Comparison of ENCODE assay signal across 23 mouse cellular contexts in genomic region chr7:98775031-98775430, GRCm38 (mm10). TPM values are rescaled to one million over a fixed set of nuclear protein-coding genes. Genes with fewer than 3 reads are reported as not detected.
DNase-seq lines count a peak whose midpoint lies in the region; ATAC-seq and TF ChIP-seq lines count a peak whose summit lies in the region.
"Had no signal": no experiment of that assay in that cellular context is flagged by ENCODE, and none has a peak within 500 bp of the region (broad histone marks: within the 10 kb centered on the region; RNA-seq: fewer than 3 reads in every experiment).

No protein-coding gene starts in this region.

- DNase-seq in lung, postnatal 14 days, result no peak
- peak; percentile 71 for DNase-seq in lung, postnatal 0 days (ENCODE audit: low spot score)
- peak; percentile 61 for DNase-seq in lung, postnatal 36 days
- no peak for DNase-seq in urinary bladder, adult 18-20 months (ENCODE audit: low spot score in 2 of 2)
- DNase-seq: adrenal gland, postnatal 10 days; adrenal gland, postnatal 36 days; cerebellum, adult 18-20 months; cerebellum, adult 9-10 months; cerebellum, postnatal 14 days; gastrocnemius, postnatal 10 days; gastrocnemius, postnatal 36 days; heart, adult 2 months had no signal

- H3K4me2 ChIP-seq in lung, embryonic 15.5 days, result no peak overlapping the region
- H3K4me2 ChIP-seq in lung, postnatal 0 days (replicated peaks; ENCODE audit: low read depth, low read length), result no peak overlapping the region
- no peak overlapping the region for H3K4me2 ChIP-seq in heart, embryonic 11.5 days
- H3K4me2 ChIP-seq: forebrain, embryonic 13.5 days; hindbrain, embryonic 13.5 days had no signal

- H3K4me3 ChIP-seq in lung, embryonic 15.5 days, result no peak overlapping the region
- H3K4me3 ChIP-seq in lung, postnatal 0 days (ENCODE audit: low read depth, low read length), result no peak overlapping the region
- no peak overlapping the region for H3K4me3 ChIP-seq in heart, embryonic 11.5 days (ENCODE audit: low read depth, low read length)
- H3K4me3 ChIP-seq: forebrain, embryonic 10.5 days; forebrain, embryonic 13.5 days; heart, adult 2 months; heart, embryonic 10.5 days; hindbrain, embryonic 10.5 days; hindbrain, embryonic 13.5 days had no signal

- TF ChIP-seq CTCF in lung, postnatal 0 days (IDR thresholded peaks at IDR 0.05), result no peak

- 42% methylated on average over 8 of the region's 8 CpGs for WGBS in lung, embryonic 15.5 days
- WGBS in lung, postnatal 0 days, result 40% methylated on average over 8 of the region's 8 CpGs
- WGBS in heart, embryonic 11.5 days (ENCODE audit: insufficient replicate concordance), result 48% methylated on average over 8 of the region's 8 CpGs

- H3K27ac ChIP-seq in lung, embryonic 15.5 days, result peak overlapping the region; percentile 62
- no peak overlapping the region for H3K27ac ChIP-seq in lung, postnatal 0 days (ENCODE audit: low read length)
- no peak overlapping the region for H3K27ac ChIP-seq in heart, embryonic 11.5 days (ENCODE audit: low read depth, low read length)
- H3K27ac ChIP-seq: forebrain, embryonic 10.5 days; forebrain, embryonic 13.5 days; heart, adult 2 months; heart, embryonic 10.5 days; hindbrain, embryonic 10.5 days; hindbrain, embryonic 13.5 days had no signal

- no peak overlapping the region for H3K9ac ChIP-seq in lung, embryonic 15.5 days
- H3K9ac ChIP-seq in lung, postnatal 0 days (replicated peaks; ENCODE audit: low read depth), result no peak overlapping the region
- H3K9ac ChIP-seq in heart, embryonic 11.5 days (ENCODE audit: low read depth, low read length), result no peak overlapping the region
- H3K9ac ChIP-seq: forebrain, embryonic 13.5 days; hindbrain, embryonic 13.5 days had no signal

- ATAC-seq in lung, embryonic 15.5 days (ENCODE audit: borderline replicate concordance, extremely low read depth, low FRiP score, low TSS enrichment), result no peak
- ATAC-seq in lung, postnatal 0 days, result peak; percentile 59
- ATAC-seq in heart, embryonic 11.5 days (replicated peaks; ENCODE audit: insufficient number of reproducible peaks, low FRiP score, low TSS enrichment), result no peak
- ATAC-seq: forebrain, embryonic 13.5 days; forebrain, embryonic 16.5 days; hindbrain, embryonic 16.5 days; Patski had no signal

- H3K36me3 ChIP-seq in lung, embryonic 15.5 days, result no peaks in the 10 kb centered on the region
- no peaks in the 10 kb centered on the region for H3K36me3 ChIP-seq in lung, postnatal 0 days (ENCODE audit: insufficient read depth, low read length)
- no peaks in the 10 kb centered on the region for H3K36me3 ChIP-seq in heart, embryonic 11.5 days (ENCODE audit: control insufficient read depth, insufficient read depth, low read length)
- H3K36me3 ChIP-seq: forebrain, embryonic 10.5 days; G1E; heart, embryonic 10.5 days; hindbrain, embryonic 10.5 days; hindbrain, embryonic 13.5 days had no signal

- no peak for TF ChIP-seq EP300 in lung, postnatal 0 days (IDR thresholded peaks at IDR 0.05)

- H3K27me3 ChIP-seq in lung, embryonic 15.5 days, result no peaks in the 10 kb centered on the region
- H3K27me3 ChIP-seq in lung, postnatal 0 days (replicated peaks; ENCODE audit: insufficient read depth, low read length), result no peaks in the 10 kb centered on the region
- no peaks in the 10 kb centered on the region for H3K27me3 ChIP-seq in heart, embryonic 11.5 days (ENCODE audit: control insufficient read depth, insufficient read depth, low read length)
- H3K27me3 ChIP-seq: Patski had no signal

- no peaks in the 10 kb centered on the region for H3K9me3 ChIP-seq in lung, embryonic 15.5 days
- no peaks in the 10 kb centered on the region for H3K9me3 ChIP-seq in lung, postnatal 0 days (ENCODE audit: low read length)
- no peaks in the 10 kb centered on the region for H3K9me3 ChIP-seq in heart, embryonic 11.5 days (replicated peaks; ENCODE audit: control insufficient read depth, low read length)
- H3K9me3 ChIP-seq: forebrain, embryonic 10.5 days; forebrain, embryonic 13.5 days; G1E; heart, embryonic 10.5 days; hindbrain, embryonic 10.5 days; hindbrain, embryonic 13.5 days had no signal

- peaks cover 62% of the 10 kb centered on the region for H3K4me1 ChIP-seq in lung, embryonic 15.5 days
- peaks cover 6% of the 10 kb centered on the region; the same call in 1 of the 2 replicates for H3K4me1 ChIP-seq in lung, postnatal 0 days (ENCODE audit: insufficient read depth, low read depth, low read length)
- peaks cover 7% of the 10 kb centered on the region for H3K4me1 ChIP-seq in heart, embryonic 11.5 days (ENCODE audit: control insufficient read depth, insufficient read depth, low read length)
- H3K4me1 ChIP-seq: hindbrain, embryonic 13.5 days had no signal

RNA-seq across cellular contexts. Expression of gene Wnt11, which starts 59.9 kb away (rescaled TPM):
- 18.9 and 19.8 TPM in 2 replicates for polyA plus RNA-seq in lung, embryonic 15.5 days (2015; fragmentation: Nextera tagmentation; extraction: Ambion mirVana)
- polyA plus RNA-seq in lung, postnatal 0 days (2015; fragmentation: Nextera tagmentation; extraction: Ambion mirVana), result 10.5 and 11.8 TPM in 2 replicates
- 24.5 and 24.7 TPM in 2 replicates for polyA plus RNA-seq in heart, embryonic 11.5 days (2014; fragmentation: Nextera tagmentation; extraction: Ambion mirVana)
- polyA plus RNA-seq: G1E had no signal

Comparison
In these comparisons a context has a peak if more than half of its experiments do, and no peak if none do; other contexts are left out.
1. DNase-seq: peak in lung, postnatal 0 days (single experiment) and lung, postnatal 36 days (single experiment); none in lung, postnatal 14 days (single experiment) and urinary bladder, adult 18-20 months (0 of 2).